Mouse (Mus musculus): ENCODE results near the gene Bglap3. TPM values are rescaled to one million over a fixed set of nuclear protein-coding genes. Genes with fewer than 3 reads are reported as not detected.
"Not testable (repeated sequence)": the region's sequence is repeated elsewhere in the genome, so short reads cannot be mapped to it uniquely, and the experiment has no call there.

The Bglap3 gene
- polyA plus RNA-seq, 2 experiments: 2.0 to 2.5 TPM

GRCm38 (mm10) chr3:88395288-88395687, 22.7 kb upstream of the Bglap3 start:
- ATAC-seq (ENCODE audit: low FRiP score, low read depth) (no peak), DNase-seq (ENCODE audit: low spot score) (no peak)
- Histone ChIP-seq H3K4me1 (ENCODE audit: control insufficient read depth, insufficient read depth, low read length) (no peaks in the 10 kb centered on the region), H3K9me3 (ENCODE audit: control insufficient read depth, low read length) (no peaks in the 10 kb centered on the region), H3K9ac (ENCODE audit: low read depth, low read length, severe bottlenecking) (no peak overlapping the region), H3K4me3 (replicated peaks; ENCODE audit: low read length) (no peak overlapping the region), H3K4me2 (replicated peaks; ENCODE audit: low read depth, low read length, severe bottlenecking) (no peak overlapping the region), H3K27me3 (ENCODE audit: control insufficient read depth, insufficient read depth, low read length) (no peaks in the 10 kb centered on the region), H3K27ac (replicated peaks; ENCODE audit: low read depth, low read length) (no peak overlapping the region), H3K36me3 (ENCODE audit: control insufficient read depth, insufficient read depth, low read length) (peaks cover 26% of the 10 kb centered on the region)
- 94% methylated on average over 6 of the region's 6 CpGs for WGBS
- no peak for TF ChIP-seq POLR2A (IDR thresholded peaks at IDR 0.05; ENCODE audit: borderline replicate concordance, extremely low read depth, insufficient read depth, insufficient read length)

- Histone ChIP-seq H3K9ac (ENCODE audit: low read depth, low read length, severe bottlenecking) (no peak overlapping the region), H3K27me3 (ENCODE audit: control insufficient read depth, insufficient read depth, low read length) (no peaks in the 10 kb centered on the region), H3K4me1 (ENCODE audit: control insufficient read depth, insufficient read depth, low read length) (no peaks in the 10 kb centered on the region), H3K36me3 (ENCODE audit: control insufficient read depth, insufficient read depth, low read length) (peaks cover 18% of the 10 kb centered on the region), H3K9me3 (ENCODE audit: control insufficient read depth, low read length) (no peaks in the 10 kb centered on the region), H3K27ac (replicated peaks; ENCODE audit: low read depth, low read length) (no peak overlapping the region), H3K4me3 (replicated peaks; ENCODE audit: low read length) (no peak overlapping the region), H3K4me2 (replicated peaks; ENCODE audit: low read depth, low read length, severe bottlenecking) (no peak overlapping the region)
- 90% methylated on average over 9 of the region's 9 CpGs for WGBS
- no peak for TF ChIP-seq POLR2A (IDR thresholded peaks at IDR 0.05; ENCODE audit: borderline replicate concordance, extremely low read depth, insufficient read depth, insufficient read length)
- ATAC-seq (ENCODE audit: low FRiP score, low read depth): no peak
- no peak for DNase-seq (ENCODE audit: low spot score)
These were observed 21.3 kb upstream of the Bglap3 start for GRCm38 (mm10) chr3:88393776-88394375.

GRCm38 (mm10) chr3:88384364-88384763, 11.8 kb upstream of the Bglap3 start, which contains the start of gene Bglap:
Gene Bglap (minus strand): TSS chr3:88384464.
- H3K4me1 ChIP-seq (ENCODE audit: control insufficient read depth, insufficient read depth, low read length): no peaks in the 10 kb centered on the region
- no peaks in the 10 kb centered on the region for H3K36me3 ChIP-seq (ENCODE audit: control insufficient read depth, insufficient read depth, low read length)
- DNase-seq (ENCODE audit: low spot score): no peak
- 60% methylated on average over 5 of the region's 5 CpGs for WGBS
- no peaks in the 10 kb centered on the region for H3K9me3 ChIP-seq (ENCODE audit: control insufficient read depth, low read length)
- H3K27me3 ChIP-seq (ENCODE audit: control insufficient read depth, insufficient read depth, low read length): no peaks in the 10 kb centered on the region
- no peak within 1 kb of the TSS for H3K27ac ChIP-seq (replicated peaks; ENCODE audit: low read depth, low read length)
- no peak for TF ChIP-seq POLR2A (IDR thresholded peaks at IDR 0.05; ENCODE audit: borderline replicate concordance, extremely low read depth, insufficient read depth, insufficient read length)
- no peak within 1 kb of the TSS for H3K9ac ChIP-seq (ENCODE audit: low read depth, low read length, severe bottlenecking)
- no peak within 1 kb of the TSS for H3K4me2 ChIP-seq (replicated peaks; ENCODE audit: low read depth, low read length, severe bottlenecking)
- H3K4me3 ChIP-seq (replicated peaks; ENCODE audit: low read length): no peak within 1 kb of the TSS
- no peak for ATAC-seq (ENCODE audit: low FRiP score, low read depth)

- 17% methylated on average over 1 of the region's 7 CpGs for WGBS
- not testable (repeated sequence) for H3K27me3 ChIP-seq (ENCODE audit: control insufficient read depth, insufficient read depth, low read length); H3K9me3 ChIP-seq (ENCODE audit: control insufficient read depth, low read length); H3K4me3 ChIP-seq (replicated peaks; ENCODE audit: low read length); ATAC-seq (ENCODE audit: low FRiP score, low read depth); H3K9ac ChIP-seq (ENCODE audit: low read depth, low read length, severe bottlenecking); H3K27ac ChIP-seq (replicated peaks; ENCODE audit: low read depth, low read length); DNase-seq (ENCODE audit: low spot score); H3K4me2 ChIP-seq (replicated peaks; ENCODE audit: low read depth, low read length, severe bottlenecking); H3K4me1 ChIP-seq (ENCODE audit: control insufficient read depth, insufficient read depth, low read length); H3K36me3 ChIP-seq (ENCODE audit: control insufficient read depth, insufficient read depth, low read length)
These were observed 9.8 kb upstream of the Bglap3 start for GRCm38 (mm10) chr3:88382383-88382782.

GRCm38 (mm10) chr3:88381389-88382315, 9.1 kb upstream of the Bglap3 start:
- ATAC-seq (ENCODE audit: low FRiP score, low read depth) (peak; percentile 81), DNase-seq (ENCODE audit: low spot score) (peak; percentile 26)
- not testable (repeated sequence) for H3K4me1 ChIP-seq (ENCODE audit: control insufficient read depth, insufficient read depth, low read length); H3K36me3 ChIP-seq (ENCODE audit: control insufficient read depth, insufficient read depth, low read length); H3K27me3 ChIP-seq (ENCODE audit: control insufficient read depth, insufficient read depth, low read length); H3K9me3 ChIP-seq (ENCODE audit: control insufficient read depth, low read length); H3K27ac ChIP-seq (replicated peaks; ENCODE audit: low read depth, low read length)
- peak overlapping the region; percentile 47 for H3K4me2 ChIP-seq (replicated peaks; ENCODE audit: low read depth, low read length, severe bottlenecking)
- H3K9ac ChIP-seq (ENCODE audit: low read depth, low read length, severe bottlenecking): peak overlapping the region; percentile 38; the same call in 1 of the 2 replicates
- peak overlapping the region; percentile 21 for H3K4me3 ChIP-seq (replicated peaks; ENCODE audit: low read length)
- 11% methylated on average over 17 of the region's 22 CpGs for WGBS

GRCm38 (mm10) chr3:88378599-88378998, 6.1 kb upstream of the Bglap3 start, which contains the start of gene Bglap2:
Gene Bglap2 (minus strand): TSS chr3:88378699.
- not testable (repeated sequence) for H3K9me3 ChIP-seq (ENCODE audit: control insufficient read depth, low read length); ATAC-seq (ENCODE audit: low FRiP score, low read depth); H3K4me3 ChIP-seq (replicated peaks; ENCODE audit: low read length); H3K27ac ChIP-seq (replicated peaks; ENCODE audit: low read depth, low read length); H3K27me3 ChIP-seq (ENCODE audit: control insufficient read depth, insufficient read depth, low read length); H3K9ac ChIP-seq (ENCODE audit: low read depth, low read length, severe bottlenecking); DNase-seq (ENCODE audit: low spot score); H3K36me3 ChIP-seq (ENCODE audit: control insufficient read depth, insufficient read depth, low read length); H3K4me1 ChIP-seq (ENCODE audit: control insufficient read depth, insufficient read depth, low read length); H3K4me2 ChIP-seq (replicated peaks; ENCODE audit: low read depth, low read length, severe bottlenecking)
- WGBS: 72% methylated on average over 4 of the region's 5 CpGs

- DNase-seq (ENCODE audit: low spot score); H3K4me1 ChIP-seq (ENCODE audit: control insufficient read depth, insufficient read depth, low read length); H3K9me3 ChIP-seq (ENCODE audit: control insufficient read depth, low read length); H3K36me3 ChIP-seq (ENCODE audit: control insufficient read depth, insufficient read depth, low read length); H3K27me3 ChIP-seq (ENCODE audit: control insufficient read depth, insufficient read depth, low read length): not testable (repeated sequence)
- 15% methylated on average over 6 of the region's 7 CpGs for WGBS
- Histone ChIP-seq H3K9ac (ENCODE audit: low read depth, low read length, severe bottlenecking) (peak overlapping the region; percentile 34; the same call in 1 of the 2 replicates), H3K4me2 (replicated peaks; ENCODE audit: low read depth, low read length, severe bottlenecking) (peak overlapping the region; percentile 30), H3K27ac (replicated peaks; ENCODE audit: low read depth, low read length) (0 out of 2 replicates have a peak overlapping the region, but pooled peaks have one; percentile 26), H3K4me3 (replicated peaks; ENCODE audit: low read length) (0 out of 2 replicates have a peak overlapping the region, but pooled peaks have one; percentile 6)
- peak; percentile 32; the same call in 1 of the 2 replicates for ATAC-seq (ENCODE audit: low FRiP score, low read depth)
These were observed 4.1 kb upstream of the Bglap3 start for GRCm38 (mm10) chr3:88376644-88377043.
